Mouse (Mus musculus): ENCODE measurements around the gene Mfap3l.
"Not testable (repeated sequence)": the region's sequence is repeated elsewhere in the genome, so short reads cannot be mapped to it uniquely, and the experiment has no call there.

The Mfap3l gene

GRCm38 (mm10) chr8:60650119-60650518, 17.5 kb downstream of the Mfap3l start:
- DNase-seq (ENCODE audit: low spot score): no peak

GRCm38 (mm10) chr8:60657425-60658113, 24.9 kb downstream of the Mfap3l start:
- DNase-seq (ENCODE audit: low spot score): no peak

DNA sequence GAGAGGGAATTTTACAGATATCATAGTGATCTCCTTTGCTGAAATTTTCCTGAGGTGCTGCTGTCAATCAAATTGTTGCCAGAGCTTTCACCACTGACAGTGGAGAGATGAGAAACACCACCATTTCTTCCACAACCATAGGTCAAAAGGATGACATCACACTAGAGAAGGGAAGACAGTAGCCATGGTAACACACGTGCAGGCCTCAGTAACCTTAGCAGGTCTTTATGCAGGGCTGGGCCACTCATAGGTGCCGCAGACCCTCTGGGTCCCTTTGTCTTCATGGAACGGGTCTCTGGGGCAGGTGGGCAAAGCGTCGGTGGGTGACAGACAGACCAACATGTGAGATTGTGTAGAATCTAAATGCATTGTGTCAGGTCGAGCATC, 25.5 kb downstream of the Mfap3l start:
- DNase-seq (ENCODE audit: low spot score): no peak

- DNase-seq (ENCODE audit: low spot score): not testable (repeated sequence)
Observed at GRCm38 (mm10) chr8:60658686-60659085, 26.1 kb downstream of the Mfap3l start.

- DNase-seq (ENCODE audit: low spot score): no peak
Observed at GRCm38 (mm10) chr8:60659721-60660120, 27.1 kb downstream of the Mfap3l start.

DNA sequence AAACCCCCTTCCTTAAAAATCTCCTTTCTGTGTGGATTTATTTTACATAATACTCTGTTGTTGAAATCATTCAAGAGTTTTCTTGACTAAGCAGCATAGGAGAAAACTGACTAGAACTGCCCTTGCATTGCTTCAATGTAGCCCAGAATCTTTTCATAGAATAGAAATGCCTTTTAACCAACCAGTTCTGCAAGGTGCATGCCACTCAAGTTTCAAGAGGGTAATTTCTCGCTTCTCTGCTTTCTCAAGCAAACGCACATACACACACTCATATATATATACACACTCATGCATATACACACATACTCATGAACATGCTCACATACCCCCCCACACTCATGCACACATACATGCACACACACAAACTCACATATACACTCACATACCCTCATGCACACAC, 28.6 kb downstream of the Mfap3l start:
- DNase-seq (ENCODE audit: low spot score): no peak

DNA sequence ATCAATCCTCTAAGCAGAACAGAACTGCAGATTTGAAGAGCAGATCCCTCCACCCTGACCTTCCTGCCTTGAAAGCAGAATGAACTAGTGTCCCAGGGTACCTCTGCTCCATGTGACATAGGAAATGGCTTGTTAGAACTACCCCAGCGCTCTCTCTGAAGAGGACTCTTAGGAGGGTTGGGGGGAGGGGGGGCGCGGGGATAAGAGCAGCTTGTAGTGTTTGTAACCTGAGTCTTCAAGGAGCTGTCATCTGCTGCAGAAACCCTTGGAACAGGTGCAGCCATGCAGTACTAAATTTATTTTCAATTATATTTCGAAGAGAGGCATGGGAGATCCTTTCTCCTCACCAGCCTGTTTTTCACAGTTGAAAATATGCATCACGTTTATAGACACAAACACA, 30.9 kb downstream of the Mfap3l start:
- DNase-seq (ENCODE audit: low spot score): no peak

GRCm38 (mm10) chr8:60665821-60666220, 33.2 kb downstream of the Mfap3l start:
- DNase-seq (ENCODE audit: low spot score): no peak

DNA sequence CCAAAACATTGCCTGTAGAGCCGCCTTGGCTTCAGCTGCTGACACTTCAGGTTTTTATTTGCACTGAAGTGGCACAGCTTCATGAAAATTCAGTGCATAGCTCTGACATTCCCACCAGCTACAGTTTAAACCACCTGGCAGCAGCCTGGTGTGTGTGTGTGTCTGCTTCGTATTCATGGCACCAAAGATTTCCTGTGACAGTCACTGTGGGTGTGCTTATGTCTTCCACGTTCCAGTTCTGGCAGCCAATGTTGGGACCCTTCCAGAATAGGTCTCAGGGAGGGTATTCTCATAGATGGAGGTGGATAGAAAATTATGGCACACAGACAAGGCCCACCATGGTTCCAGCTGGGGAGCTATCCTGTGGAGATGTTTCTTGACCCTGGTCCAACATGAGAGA, 34.2 kb downstream of the Mfap3l start:
- no peak for DNase-seq (ENCODE audit: low spot score)

DNA sequence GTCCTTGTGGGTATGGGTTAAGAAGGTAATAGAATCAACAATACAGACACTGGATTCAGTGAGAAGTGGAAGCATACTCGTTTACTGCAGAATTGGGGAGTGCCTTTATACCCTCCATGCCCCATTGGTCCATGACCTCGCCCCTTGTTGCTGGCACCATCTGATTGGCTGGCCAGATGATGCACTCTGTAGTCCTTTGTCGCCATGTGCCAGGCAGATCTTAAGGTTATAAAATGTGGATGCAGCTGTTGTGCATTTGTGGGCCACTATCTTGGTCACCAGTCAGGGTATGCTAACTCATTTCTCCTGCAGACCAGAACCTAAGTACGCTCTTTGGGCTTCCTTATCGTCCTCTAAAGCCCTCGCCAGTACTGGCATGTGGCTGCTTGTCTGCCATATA, 46.0 kb downstream of the Mfap3l start:
- no peak for DNase-seq (ENCODE audit: low spot score)

DNA sequence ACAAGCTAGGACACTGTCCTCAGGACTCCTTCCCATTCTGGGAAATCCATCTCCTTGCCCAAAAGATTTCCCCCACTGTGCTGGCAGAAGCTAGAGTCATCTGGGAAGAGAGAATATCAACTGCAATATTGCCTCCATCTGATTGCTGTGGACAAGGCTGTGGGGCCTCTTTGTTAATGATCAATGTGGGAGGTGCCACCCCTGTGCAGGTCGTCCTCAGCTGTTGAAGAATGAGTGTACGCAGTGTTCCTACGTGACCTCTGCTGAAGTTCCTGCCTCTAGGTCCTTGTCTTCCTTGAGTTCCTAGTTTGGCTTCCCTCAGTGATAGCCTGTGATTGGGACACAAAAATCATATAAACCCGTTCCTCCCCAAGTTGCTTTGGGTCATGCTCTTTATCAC, 49.2 kb downstream of the Mfap3l start:
- no peak for DNase-seq (ENCODE audit: low spot score)

DNA sequence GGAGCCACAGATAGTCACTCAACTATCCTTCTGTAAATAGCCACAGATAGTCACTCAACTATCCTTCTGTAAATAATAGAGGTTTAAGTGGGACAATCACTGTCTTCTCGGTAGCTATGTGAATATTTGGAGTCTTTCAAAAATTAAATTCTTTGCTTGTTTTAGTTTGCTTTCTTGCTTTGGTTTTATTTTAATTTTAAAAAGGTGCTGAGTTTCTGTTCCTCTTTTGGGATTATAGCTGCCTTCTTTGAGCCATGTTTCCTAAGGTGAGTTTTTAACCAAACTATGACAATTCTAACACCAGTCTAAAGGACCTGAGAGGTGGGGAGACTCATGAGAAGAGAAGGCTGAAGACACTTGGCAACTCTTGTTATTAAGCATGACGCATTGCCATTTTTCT, 49.7 kb downstream of the Mfap3l start:
- no peak for DNase-seq (ENCODE audit: low spot score)

GRCm38 (mm10) chr8:60711516-60712086, 79.0 kb downstream of the Mfap3l start:
- DNase-seq (ENCODE audit: low spot score): no peak

DNA sequence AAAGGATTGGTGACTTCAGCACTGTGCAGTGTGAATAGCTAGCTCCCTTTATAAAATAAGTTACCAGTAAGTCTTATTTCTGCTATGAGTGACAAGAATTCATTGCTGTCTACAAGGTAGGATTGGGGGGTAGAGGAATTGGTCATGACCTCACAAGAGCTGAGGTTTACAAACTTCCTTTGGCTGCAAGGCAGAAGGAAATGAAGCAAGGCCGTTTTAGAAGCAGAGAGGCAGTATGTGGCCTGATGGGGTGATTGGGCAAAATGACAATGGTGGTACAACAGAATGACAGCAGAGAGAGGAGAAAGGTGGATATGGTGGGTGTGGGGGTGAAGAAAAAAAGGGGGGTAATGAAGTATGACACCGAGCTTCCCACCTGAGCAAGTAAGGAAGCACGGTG, 82.1 kb downstream of the Mfap3l start:
- no peak for DNase-seq (ENCODE audit: low spot score)

DNA sequence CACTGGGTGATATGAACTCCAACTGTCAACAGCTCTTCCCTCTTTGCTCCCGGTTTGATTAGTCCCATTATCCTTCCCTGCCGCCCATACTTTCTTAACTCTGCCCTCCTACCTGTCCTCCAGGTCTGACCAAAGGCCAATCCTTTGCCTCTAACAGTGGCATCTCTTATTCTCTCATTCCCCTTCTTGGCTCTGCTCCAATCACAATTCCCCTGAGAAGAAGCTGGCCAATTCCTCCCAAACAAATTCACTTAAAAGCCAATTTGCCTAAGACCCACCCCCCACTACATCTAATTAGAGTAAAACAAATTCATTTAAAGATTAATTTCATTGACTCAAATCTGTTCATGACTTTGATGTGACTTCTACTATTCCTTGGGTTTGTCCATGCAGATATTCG, 86.1 kb downstream of the Mfap3l start:
- DNase-seq (ENCODE audit: low spot score): no peak
